Mouse (Mus musculus) brain, embryonic 14.5 days (tissue): ENCODE measurements around the gene Lamtor5.

ENCODE experiments used
- CTCF ChIP-seq: fragments of 200-500 bp; IDR thresholded peaks from 2 replicates; pipeline ENCODE4 v1.5.1; 2012; ENCODE audit warnings: inconsistent platforms, mild to moderate bottlenecking, moderate library complexity, borderline replicate concordance; ENCODE audit not compliant: insufficient read depth, insufficient read length; ENCODE audit errors: extremely low read depth
- POLR2A ChIP-seq: fragments of 200-500 bp; IDR thresholded peaks from 2 replicates; pipeline ENCODE4 v1.6.1; 2012; ENCODE audit warnings: mild to moderate bottlenecking, inconsistent platforms, borderline replicate concordance; ENCODE audit not compliant: poor library complexity, insufficient read depth, insufficient read length, severe bottlenecking; ENCODE audit errors: extremely low read depth

DNA sequence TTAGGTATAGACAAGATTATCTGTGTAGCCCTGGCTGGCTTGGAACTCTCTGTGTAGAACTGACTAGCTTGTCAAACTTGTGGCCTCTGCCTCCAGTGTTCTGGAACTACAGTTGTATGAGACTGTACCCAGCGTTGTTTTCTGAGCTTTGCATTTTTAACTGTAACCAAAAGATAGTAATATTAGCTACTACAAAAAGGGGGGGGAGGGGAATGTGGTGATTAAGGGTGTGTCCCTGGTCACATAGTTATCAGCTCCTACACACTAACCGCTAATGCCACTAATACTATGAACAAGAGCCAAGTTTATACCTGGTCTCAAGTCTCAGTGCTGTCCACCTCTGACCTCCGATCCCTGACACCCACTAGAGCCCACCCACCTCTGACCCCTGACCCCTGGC is 6.2 kb upstream of the Lamtor5 start:
- TF ChIP-seq CTCF (no peak), POLR2A (no peak)
